Mouse (Mus musculus): ENCODE measurements around the gene Hsd17b14. TPM values are rescaled to one million over a fixed set of nuclear protein-coding genes. Genes with fewer than 3 reads are reported as not detected.
A peak's percentile ranks its signal among the peaks of the same experiment; 100 is the strongest.
"Not testable (repeated sequence)": the region's sequence is repeated elsewhere in the genome, so short reads cannot be mapped to it uniquely, and the experiment has no call there.

The Hsd17b14 gene
- polyA plus RNA-seq, 1 experiment from 2014 or later = 0.52 TPM

GRCm38 (mm10) chr7:45521728-45522184, 32.9 kb upstream of the Hsd17b14 start:
- peaks cover 37% of the 10 kb centered on the region for H3K4me1 ChIP-seq (replicated peaks)
- peak overlapping the region; percentile 88 for H3K27ac ChIP-seq (replicated peaks)
- no peaks in the 10 kb centered on the region for H3K9me3 ChIP-seq
- H3K36me3 ChIP-seq = 0 out of 2 replicates have a peak, but pooled peaks cover 3% of the 10 kb centered on the region
- no peaks in the 10 kb centered on the region for H3K27me3 ChIP-seq
- peak overlapping the region; percentile 58 for H3K4me2 ChIP-seq
- peak overlapping the region; percentile 72 for H3K9ac ChIP-seq
- peak; percentile 63 for ATAC-seq (ENCODE audit: low read depth)
- WGBS = under 1% methylated on average over 28 of the region's 28 CpGs
- H3K4me3 ChIP-seq = peak overlapping the region; percentile 48

DNA sequence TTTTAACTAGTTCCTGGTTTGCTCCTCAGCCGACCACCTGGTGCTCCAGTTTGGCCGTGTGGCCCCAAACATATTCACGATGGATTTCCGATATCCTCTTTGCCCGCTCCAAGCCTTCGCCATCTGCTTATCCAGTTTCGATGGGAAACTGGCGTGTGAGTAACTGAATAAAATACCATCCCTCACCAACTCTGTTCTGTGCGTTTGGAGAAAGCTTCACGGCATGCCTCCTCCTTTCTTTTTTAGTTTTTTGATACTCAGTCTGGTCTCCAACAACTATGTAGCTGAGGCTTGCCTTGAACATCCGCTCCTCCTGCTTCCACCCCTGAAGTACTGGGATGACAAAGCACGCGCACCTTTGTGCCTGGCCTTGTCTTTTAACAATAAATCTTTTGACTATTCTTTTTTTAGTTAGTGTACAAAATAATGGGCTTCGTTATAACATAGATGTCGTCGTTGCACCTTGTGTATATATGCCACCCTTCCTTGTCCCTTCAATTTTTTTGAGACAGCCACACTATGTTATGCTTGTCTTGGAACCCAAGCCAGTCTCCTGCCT, 32.4 kb upstream of the Hsd17b14 start:
- H3K9ac ChIP-seq = peak overlapping the region; percentile 72; the same call in 1 of the 2 replicates
- ATAC-seq (ENCODE audit: low read depth) = no peak
- no peaks in the 10 kb centered on the region for H3K27me3 ChIP-seq
- 0 out of 2 replicates have a peak, but pooled peaks cover 3% of the 10 kb centered on the region for H3K36me3 ChIP-seq
- no peaks in the 10 kb centered on the region for H3K9me3 ChIP-seq
- peak overlapping the region; percentile 58 for H3K4me2 ChIP-seq
- H3K27ac ChIP-seq (replicated peaks) = peak overlapping the region; percentile 88; the same call in 1 of the 2 replicates
- H3K4me3 ChIP-seq = peak overlapping the region; percentile 48
- H3K4me1 ChIP-seq (replicated peaks) = peaks cover 37% of the 10 kb centered on the region
- 57% methylated on average over 16 of the region's 16 CpGs for WGBS

GRCm38 (mm10) chr7:45522957-45523676, 31.6 kb upstream of the Hsd17b14 start:
- no peak for ATAC-seq (ENCODE audit: low read depth)
- peak overlapping the region; percentile 10; the same call in 1 of the 2 replicates for H3K4me3 ChIP-seq
- peak overlapping the region; percentile 33 for H3K4me2 ChIP-seq

GRCm38 (mm10) chr7:45523678-45524170, 31.0 kb upstream of the Hsd17b14 start:
- no peak overlapping the region for H3K27ac ChIP-seq (replicated peaks)
- H3K36me3 ChIP-seq = 0 out of 2 replicates have a peak, but pooled peaks cover 3% of the 10 kb centered on the region
- WGBS = 82% methylated on average over 13 of the region's 13 CpGs
- H3K4me1 ChIP-seq (replicated peaks) = peaks cover 37% of the 10 kb centered on the region
- H3K9me3 ChIP-seq = no peaks in the 10 kb centered on the region
- H3K4me3 ChIP-seq = no peak overlapping the region
- no peaks in the 10 kb centered on the region for H3K27me3 ChIP-seq
- H3K4me2 ChIP-seq = peak overlapping the region; percentile 33
- H3K9ac ChIP-seq = peak overlapping the region; percentile 54; the same call in 1 of the 2 replicates
- ATAC-seq (ENCODE audit: low read depth) = no peak

More at GRCm38 (mm10) chr7:45522957-45523676, 31.6 kb upstream of the Hsd17b14 start:
- no peak overlapping the region for H3K9ac ChIP-seq
- 0 out of 2 replicates have a peak, but pooled peaks cover 3% of the 10 kb centered on the region for H3K36me3 ChIP-seq
- H3K27me3 ChIP-seq = no peaks in the 10 kb centered on the region
- 75% methylated on average over 18 of the region's 18 CpGs for WGBS
- no peaks in the 10 kb centered on the region for H3K9me3 ChIP-seq
- H3K27ac ChIP-seq (replicated peaks) = no peak overlapping the region
- peaks cover 37% of the 10 kb centered on the region for H3K4me1 ChIP-seq (replicated peaks)

DNA sequence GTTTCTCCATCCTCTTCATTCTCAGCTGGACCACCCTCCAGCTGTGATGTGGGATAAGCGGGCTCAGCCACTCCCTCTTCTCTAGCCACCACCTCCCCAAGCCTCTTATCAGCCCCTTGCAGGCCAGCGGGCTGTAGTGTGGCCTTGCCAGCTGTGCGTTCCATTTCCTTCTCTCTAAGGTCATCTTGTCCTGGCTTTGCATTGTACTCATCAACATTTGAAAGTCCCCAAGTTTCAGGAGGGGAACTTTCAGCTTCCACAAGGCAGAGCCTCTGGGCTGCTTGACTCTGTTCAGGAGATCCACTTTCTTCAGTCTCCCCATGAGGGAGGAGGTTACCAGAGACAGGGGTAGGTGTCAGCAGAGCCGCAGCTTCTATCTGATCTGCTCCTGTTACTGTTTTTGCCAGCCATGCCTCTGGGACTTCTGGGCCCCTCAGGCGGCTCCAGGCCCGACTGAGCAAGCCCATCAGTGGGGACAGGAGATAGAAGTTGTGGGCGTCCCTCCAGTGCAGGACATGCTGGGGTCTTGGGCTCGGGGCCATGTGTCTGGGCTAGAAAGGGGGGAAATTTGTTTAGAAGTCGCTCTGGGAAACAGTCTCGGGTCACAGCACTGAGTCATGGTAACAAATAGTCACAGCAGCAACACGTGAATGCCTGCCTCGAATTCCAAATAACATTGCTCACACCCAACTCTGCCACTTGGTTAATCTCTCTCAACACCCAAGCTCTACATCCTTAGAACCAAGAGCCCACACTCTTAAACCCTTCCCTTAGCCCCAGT, 29.7 kb upstream of the Hsd17b14 start:
- 0 out of 2 replicates have a peak, but pooled peaks cover 3% of the 10 kb centered on the region for H3K36me3 ChIP-seq
- H3K27me3 ChIP-seq = no peaks in the 10 kb centered on the region
- H3K4me2 ChIP-seq = peak overlapping the region; percentile 84
- H3K27ac ChIP-seq (replicated peaks) = peak overlapping the region; percentile 89
- H3K9me3 ChIP-seq = no peaks in the 10 kb centered on the region
- WGBS = 34% methylated on average over 12 of the region's 12 CpGs
- H3K9ac ChIP-seq = peak overlapping the region; percentile 88
- 0 out of 2 replicates have a peak, but pooled peaks have one; percentile 1 for ATAC-seq (ENCODE audit: low read depth)
- peaks cover 37% of the 10 kb centered on the region for H3K4me1 ChIP-seq (replicated peaks)
- peak overlapping the region; percentile 77 for H3K4me3 ChIP-seq

GRCm38 (mm10) chr7:45525809-45526473, 28.8 kb upstream of the Hsd17b14 start, which contains the start of the genes Ppp1r15a and Plekha4:
Ppp1r15a (minus strand) TSS chr7:45526268.
Plekha4 (plus strand) TSS chr7:45526330.
- Histone ChIP-seq H3K4me1 (replicated peaks) (peaks cover 37% of the 10 kb centered on the region), H3K9me3 (no peaks in the 10 kb centered on the region), H3K27me3 (no peaks in the 10 kb centered on the region), H3K27ac (replicated peaks) (peak within 1 kb of the TSS; percentile 89), H3K9ac (peak within 1 kb of the TSS; percentile 88), H3K4me3 (peak within 1 kb of the TSS; percentile 77), H3K36me3 (0 out of 2 replicates have a peak, but pooled peaks cover 3% of the 10 kb centered on the region), H3K4me2 (peak within 1 kb of the TSS; percentile 84)
- peak; percentile 73 for ATAC-seq (ENCODE audit: low read depth)
- under 1% methylated on average over 54 of the region's 54 CpGs for WGBS

DNA sequence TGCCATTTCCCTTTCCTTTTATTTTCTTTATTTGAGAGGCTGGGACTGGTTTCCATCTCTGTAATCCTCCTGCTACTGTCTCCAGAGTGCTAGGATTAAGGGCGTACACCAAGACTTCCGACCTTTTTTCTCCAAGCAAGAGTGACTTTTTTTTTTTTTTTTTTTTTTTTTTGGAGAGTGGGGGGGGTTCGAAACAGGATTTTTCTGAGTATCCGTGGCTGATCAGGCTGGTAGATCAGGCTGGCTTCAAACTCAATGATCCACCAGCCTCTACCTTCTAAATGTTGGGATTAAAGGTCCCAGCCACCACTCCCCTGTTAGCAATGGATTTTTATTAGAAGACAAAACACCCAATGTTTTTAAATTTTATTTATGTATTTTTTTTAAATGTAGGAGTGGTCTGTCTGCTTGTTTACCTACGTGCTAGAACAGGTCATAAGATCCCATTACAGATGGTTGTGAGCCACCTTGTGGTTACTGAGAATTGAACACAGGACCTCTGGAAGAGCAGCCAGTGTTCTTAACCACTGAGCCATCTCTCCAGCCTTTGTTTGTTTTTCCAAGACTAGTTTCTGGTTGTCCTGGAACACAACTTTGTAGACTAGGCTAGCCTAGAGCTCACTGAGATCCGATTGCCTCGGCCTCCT, 28.1 kb upstream of the Hsd17b14 start:
- 26% methylated on average over 7 of the region's 7 CpGs for WGBS
- Histone ChIP-seq H3K27me3 (no peaks in the 10 kb centered on the region), H3K4me2 (peak overlapping the region; percentile 84), H3K9ac (peak overlapping the region; percentile 88), H3K27ac (replicated peaks) (peak overlapping the region; percentile 89), H3K9me3 (no peaks in the 10 kb centered on the region), H3K4me3 (peak overlapping the region; percentile 77), H3K36me3 (0 out of 2 replicates have a peak, but pooled peaks cover 3% of the 10 kb centered on the region), H3K4me1 (replicated peaks) (peaks cover 32% of the 10 kb centered on the region)
- ATAC-seq (ENCODE audit: low read depth) = no peak

GRCm38 (mm10) chr7:45527169-45527568, 27.5 kb upstream of the Hsd17b14 start:
- H3K9me3 ChIP-seq; ATAC-seq (ENCODE audit: low read depth); H3K27me3 ChIP-seq; H3K4me3 ChIP-seq; H3K27ac ChIP-seq (replicated peaks); H3K9ac ChIP-seq; H3K4me2 ChIP-seq; H3K36me3 ChIP-seq: not testable (repeated sequence)
- peaks cover 30% of the 10 kb centered on the region for H3K4me1 ChIP-seq (replicated peaks)
- WGBS = 90% methylated on average over 6 of the region's 6 CpGs

DNA sequence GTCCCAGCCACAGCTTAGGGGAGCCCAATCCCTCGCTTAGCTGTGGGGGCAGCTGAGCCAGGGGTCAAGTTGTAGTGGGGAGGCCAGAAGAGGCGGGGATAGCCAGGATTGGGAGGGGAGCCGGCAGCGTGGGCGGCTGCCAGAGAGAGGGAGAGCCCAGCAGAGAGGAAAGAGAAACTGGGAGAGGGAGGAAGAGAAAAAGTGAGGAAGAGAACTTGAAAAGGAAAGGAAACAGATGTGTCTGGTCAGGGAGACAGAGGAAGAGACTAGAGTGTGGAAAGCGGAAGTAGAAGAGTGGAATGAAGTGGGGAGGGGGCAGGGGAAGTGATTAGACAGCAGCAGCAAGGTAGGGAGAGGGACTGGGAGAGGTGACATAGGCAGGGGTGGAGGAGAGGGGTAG, 25.2 kb upstream of the Hsd17b14 start:
- H3K4me3 ChIP-seq = no peak overlapping the region
- ATAC-seq (ENCODE audit: low read depth) = no peak
- peaks cover 15% of the 10 kb centered on the region for H3K4me1 ChIP-seq (replicated peaks)
- WGBS = 25% methylated on average over 6 of the region's 6 CpGs
- no peak overlapping the region for H3K27ac ChIP-seq (replicated peaks)
- peaks cover 3% of the 10 kb centered on the region; the same call in 1 of the 2 replicates for H3K27me3 ChIP-seq
- H3K4me2 ChIP-seq = 0 out of 2 replicates have a peak overlapping the region, but pooled peaks have one; percentile 3
- no peaks in the 10 kb centered on the region for H3K36me3 ChIP-seq
- H3K9me3 ChIP-seq = no peaks in the 10 kb centered on the region
- H3K9ac ChIP-seq = peak overlapping the region; percentile 22; the same call in 1 of the 2 replicates

DNA sequence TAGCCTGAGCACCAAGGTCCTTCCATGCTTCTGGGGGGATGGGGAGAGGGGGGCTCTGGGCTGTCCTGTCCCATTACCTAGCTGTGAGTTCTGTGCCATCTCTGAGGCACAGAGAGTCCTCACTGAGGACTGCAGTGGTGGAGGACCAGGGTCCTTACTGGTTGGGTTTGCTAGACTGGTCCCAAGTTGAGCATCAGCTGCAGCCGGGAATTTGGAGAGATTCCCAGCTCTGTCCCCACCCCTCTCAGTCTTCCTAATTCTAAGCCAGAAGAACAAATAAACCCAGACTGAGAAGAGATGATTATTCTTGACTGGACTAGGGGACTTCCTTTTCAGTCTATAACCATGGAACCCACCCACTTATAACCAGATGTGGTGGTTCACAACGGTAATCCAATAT, 24.1 kb upstream of the Hsd17b14 start:
- peak overlapping the region; percentile 22 for H3K4me2 ChIP-seq
- no peak overlapping the region for H3K27ac ChIP-seq (replicated peaks)
- H3K36me3 ChIP-seq = no peaks in the 10 kb centered on the region
- H3K4me1 ChIP-seq (replicated peaks) = peaks cover 3% of the 10 kb centered on the region; the same call in 1 of the 2 replicates
- no peak for ATAC-seq (ENCODE audit: low read depth)
- H3K9me3 ChIP-seq = no peaks in the 10 kb centered on the region
- 0 out of 2 replicates have a peak overlapping the region, but pooled peaks have one; percentile 12 for H3K4me3 ChIP-seq
- H3K9ac ChIP-seq = no peak overlapping the region
- H3K27me3 ChIP-seq = peaks cover 3% of the 10 kb centered on the region; the same call in 1 of the 2 replicates
- WGBS = 74% methylated on average over 2 of the region's 2 CpGs
